In the genomic region with DNA sequence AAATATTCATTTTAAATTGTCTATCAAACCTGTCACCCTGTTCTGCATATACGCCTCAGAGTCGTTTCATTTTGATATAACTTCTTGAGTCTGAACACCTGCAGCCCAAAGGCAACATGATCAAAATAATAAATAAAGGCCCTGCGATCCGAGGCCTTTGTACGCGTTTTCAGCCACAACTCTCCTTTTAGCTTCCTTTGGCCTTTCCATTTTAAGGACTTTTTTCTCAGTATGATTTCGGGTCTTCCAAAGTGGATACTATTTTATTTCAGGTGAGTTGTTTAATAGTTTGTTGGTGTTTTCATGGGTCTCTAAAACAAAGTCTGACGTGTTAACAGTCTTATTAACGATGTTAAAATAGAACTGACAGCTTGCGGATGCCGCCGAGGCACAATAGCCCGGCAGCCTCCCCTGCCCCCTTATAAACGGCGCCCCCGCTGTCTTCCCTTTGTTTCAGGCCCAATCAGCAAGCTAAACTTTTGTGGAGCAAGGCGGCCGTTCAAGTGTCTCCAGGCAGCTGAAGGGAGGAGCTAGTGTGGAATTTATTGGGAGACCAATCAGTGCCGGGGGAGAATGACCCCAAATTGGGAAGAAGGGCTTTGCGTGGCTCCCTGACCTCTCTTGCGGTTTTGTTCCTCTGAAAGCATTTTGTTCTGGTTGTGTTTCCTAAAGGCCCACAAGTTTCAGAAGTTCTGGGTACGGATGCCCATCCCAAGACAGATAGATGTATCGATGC, we compare ENCODE assay signal across 10 mouse cellular contexts. TPM values are rescaled to one million over a fixed set of nuclear protein-coding genes. Genes with fewer than 3 reads are reported as not detected.
DNase-seq lines count a peak whose midpoint lies in the region; ATAC-seq and TF ChIP-seq lines count a peak whose summit lies in the region.
"Had no signal": no experiment of that assay in that cellular context is flagged by ENCODE, and none has a peak within 500 bp of the region (broad histone marks: within the 10 kb centered on the region; RNA-seq: fewer than 3 reads in every experiment).

No protein-coding gene starts in this region.

- no peaks in the 10 kb centered on the region for H3K9me3 ChIP-seq in lung, embryonic 14.5 days (ENCODE audit: low read depth, low read length)
- no peaks in the 10 kb centered on the region for H3K9me3 ChIP-seq in limb, embryonic 11.5 days (ENCODE audit: control insufficient read depth, low read length)

- no peak overlapping the region for H3K4me3 ChIP-seq in lung, embryonic 14.5 days (ENCODE audit: low read depth, low read length)
- no peak overlapping the region for H3K4me3 ChIP-seq in lung, adult 2 months (replicated peaks; ENCODE audit: extremely low read depth, low read depth, low read length)
- no peak overlapping the region for H3K4me3 ChIP-seq in limb, embryonic 11.5 days (ENCODE audit: low read depth, low read length)
- H3K4me3 ChIP-seq in left cerebral cortex, adult 2 months, result no peak overlapping the region

- intact Hi-C loops in left cerebral cortex, adult 2 months (cut with DNase I), result loop anchor here (5.0 to 10.0 kb wide), 5 partner anchors 176 to 1126 kb away; no protein-coding TSS in a partner anchor

- no peak overlapping the region for H3K4me2 ChIP-seq in lung, embryonic 14.5 days
- no peak overlapping the region for H3K4me2 ChIP-seq in limb, embryonic 11.5 days (ENCODE audit: low read depth, severe bottlenecking)

- no peaks in the 10 kb centered on the region for H3K36me3 ChIP-seq in lung, embryonic 14.5 days (ENCODE audit: insufficient read depth)
- H3K36me3 ChIP-seq in limb, embryonic 11.5 days (ENCODE audit: control insufficient read depth, insufficient read depth, low read length), result no peaks in the 10 kb centered on the region

- WGBS in lung, embryonic 14.5 days, result 25% methylated on average over 23 of the region's 23 CpGs
- WGBS in lung, adult 2 months, result 52% methylated on average over 23 of the region's 23 CpGs
- 12% methylated on average over 23 of the region's 23 CpGs for WGBS in limb, embryonic 11.5 days

- H3K4me1 ChIP-seq in lung, embryonic 14.5 days (ENCODE audit: insufficient read depth), result no peaks in the 10 kb centered on the region
- H3K4me1 ChIP-seq in lung, adult 2 months (ENCODE audit: control insufficient read depth, insufficient read depth, low read length), result no peaks in the 10 kb centered on the region
- peaks cover 22% of the 10 kb centered on the region for H3K4me1 ChIP-seq in limb, embryonic 11.5 days (ENCODE audit: control insufficient read depth, insufficient read depth, low read length)

- H3K9ac ChIP-seq in lung, embryonic 14.5 days, result no peak overlapping the region
- H3K9ac ChIP-seq in limb, embryonic 11.5 days (ENCODE audit: low read length), result no peak overlapping the region

- ATAC-seq in lung, embryonic 14.5 days (ENCODE audit: insufficient read depth), result no peak
- ATAC-seq in limb, embryonic 11.5 days (ENCODE audit: insufficient number of reproducible peaks, low FRiP score, low TSS enrichment, low read depth), result no peak

- H3K27me3 ChIP-seq in lung, embryonic 14.5 days (ENCODE audit: insufficient read depth, low read length), result peaks cover 50% of the 10 kb centered on the region
- H3K27me3 ChIP-seq in limb, embryonic 11.5 days (ENCODE audit: control insufficient read depth, insufficient read depth, low read length), result peaks cover 3% of the 10 kb centered on the region; the same call in 1 of the 2 replicates
- H3K27me3 ChIP-seq: CH12.LX had no signal

- no peak overlapping the region for H3K27ac ChIP-seq in lung, embryonic 14.5 days (ENCODE audit: low read depth)
- no peak overlapping the region for H3K27ac ChIP-seq in limb, embryonic 11.5 days (replicated peaks; ENCODE audit: low read depth, low read length)
- no peak overlapping the region for H3K27ac ChIP-seq in left cerebral cortex, adult 2 months

- TF ChIP-seq POLR2A in lung, adult 2 months (IDR thresholded peaks at IDR 0.05; ENCODE audit: borderline replicate concordance, extremely low read depth, low read depth, low read length), result no peak

- peak; percentile 19 for DNase-seq in lung, embryonic 14.5 days
- DNase-seq in lung, adult 2 months, result no peak
- DNase-seq in embryo, embryonic 11 days, result peak; percentile 82
- DNase-seq in limb, embryonic 11.5 days (ENCODE audit: low spot score), result peak; percentile 64
- no peak for DNase-seq in spleen, adult 12 weeks (ENCODE audit: low spot score)
- no peak for DNase-seq in left cerebral cortex, adult 2 months (ENCODE audit: extremely low spot score in 1 of 2, low spot score in 2 of 2)
- no peak for DNase-seq in kidney, postnatal 25 days
- DNase-seq in right cerebral cortex, postnatal 4 days, result no peak
- DNase-seq: lung, postnatal 4 days had no signal

- TF ChIP-seq CTCF in lung, embryonic 14.5 days (IDR thresholded peaks at IDR 0.05; ENCODE audit: low read depth), result no peak
- TF ChIP-seq CTCF in lung, adult 2 months (IDR thresholded peaks at IDR 0.05; ENCODE audit: insufficient read depth, low read length), result no peak
- no peak for TF ChIP-seq CTCF in left cerebral cortex, adult 2 months (IDR thresholded peaks at IDR 0.05)

RNA-seq across cellular contexts. Expression of gene Clybl, which starts 47.5 kb away (rescaled TPM):
- polyA plus RNA-seq in lung, embryonic 14.5 days (2014; fragmentation: Nextera tagmentation; extraction: Ambion mirVana), result 20.1 and 20.7 TPM in 2 replicates
- 3.5 and 5.8 TPM in 2 replicates for polyA plus RNA-seq in lung, adult 2 months (2012; rRNA removed)
- polyA plus RNA-seq in limb, embryonic 11.5 days (2014; fragmentation: Nextera tagmentation; extraction: Ambion mirVana), result 27.9 and 28.1 TPM in 2 replicates
- total RNA-seq in left cerebral cortex, adult 2 months (2021), result 10 to 100 TPM; 24.7 to 25.6 TPM

Comparison
In these comparisons a context has a peak if more than half of its experiments do, and no peak if none do; other contexts are left out.
1. DNase-seq: peak in lung, embryonic 14.5 days (single experiment), embryo, embryonic 11 days (single experiment) and limb, embryonic 11.5 days (single experiment); none in lung, adult 2 months (single experiment), spleen, adult 12 weeks (single experiment), left cerebral cortex, adult 2 months (0 of 2), kidney, postnatal 25 days (0 of 2) and right cerebral cortex, postnatal 4 days (single experiment).